23 mouse cellular contexts compared by ENCODE assay signal in the genomic region with DNA sequence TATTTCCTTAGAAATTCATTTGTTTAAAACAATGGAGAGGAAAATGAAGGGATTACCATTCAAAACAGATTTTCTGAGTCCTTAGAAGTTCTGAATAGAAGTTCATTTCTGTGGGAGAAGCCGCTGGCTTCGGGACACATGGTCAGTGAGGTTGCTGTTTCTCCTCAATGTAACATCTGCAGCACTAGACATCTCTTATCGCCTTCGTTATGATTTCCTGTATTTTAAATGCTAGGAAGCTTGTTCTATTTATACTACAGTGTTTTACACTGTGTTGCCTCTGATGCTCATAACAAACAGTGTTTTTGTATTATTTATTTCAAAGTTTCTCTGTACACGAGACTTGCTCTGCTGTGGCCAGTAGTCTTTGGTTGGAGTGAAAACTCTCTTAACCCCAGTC.
DNase-seq lines count a peak whose midpoint lies in the region; ATAC-seq and TF ChIP-seq lines count a peak whose summit lies in the region.
"Had no signal": no experiment of that assay in that cellular context is flagged by ENCODE, and none has a peak within 500 bp of the region (broad histone marks: within the 10 kb centered on the region; RNA-seq: fewer than 3 reads in every experiment).

No protein-coding gene starts in this region.

- H3K27me3 ChIP-seq in kidney, postnatal 0 days (ENCODE audit: insufficient read depth, low read length), result no peaks in the 10 kb centered on the region
- H3K27me3 ChIP-seq in lung, postnatal 0 days (replicated peaks; ENCODE audit: insufficient read depth, low read length), result no peaks in the 10 kb centered on the region
- H3K27me3 ChIP-seq: CH12.LX; forebrain, embryonic 13.5 days; hindbrain, embryonic 15.5 days; Patski had no signal

- no peaks in the 10 kb centered on the region for H3K9me3 ChIP-seq in kidney, postnatal 0 days (replicated peaks; ENCODE audit: low read length)
- H3K9me3 ChIP-seq in lung, postnatal 0 days (ENCODE audit: low read length), result no peaks in the 10 kb centered on the region
- H3K9me3 ChIP-seq: embryonic facial prominence, embryonic 10.5 days; forebrain, embryonic 13.5 days; hindbrain, embryonic 10.5 days; hindbrain, embryonic 15.5 days had no signal

- no peaks in the 10 kb centered on the region for H3K36me3 ChIP-seq in kidney, postnatal 0 days (ENCODE audit: insufficient read depth, low read length)
- no peaks in the 10 kb centered on the region for H3K36me3 ChIP-seq in lung, postnatal 0 days (ENCODE audit: insufficient read depth, low read length)
- H3K36me3 ChIP-seq: embryonic facial prominence, embryonic 10.5 days; hindbrain, embryonic 10.5 days; hindbrain, embryonic 15.5 days had no signal

- 67% methylated on average over 5 of the region's 5 CpGs for WGBS in kidney, postnatal 0 days
- WGBS in lung, postnatal 0 days, result 61% methylated on average over 5 of the region's 5 CpGs

- no peak overlapping the region for H3K27ac ChIP-seq in kidney, postnatal 0 days
- no peak overlapping the region for H3K27ac ChIP-seq in lung, postnatal 0 days (ENCODE audit: low read length)
- H3K27ac ChIP-seq: embryonic facial prominence, embryonic 10.5 days; forebrain, embryonic 13.5 days; hindbrain, embryonic 10.5 days; hindbrain, embryonic 15.5 days had no signal

- TF ChIP-seq CTCF in kidney, postnatal 0 days (IDR thresholded peaks at IDR 0.05; ENCODE audit: low read depth), result no peak
- no peak for TF ChIP-seq CTCF in lung, postnatal 0 days (IDR thresholded peaks at IDR 0.05)

- no peak for ATAC-seq in kidney, postnatal 0 days (replicated peaks; ENCODE audit: low FRiP score, low read depth)
- peak; percentile 19; the same call in 1 of the 2 replicates for ATAC-seq in lung, postnatal 0 days
- ATAC-seq: activated CD4-positive, CD25-positive, alpha-beta regulatory T cell, adult 4 months; forebrain, embryonic 13.5 days; forebrain, postnatal 0 days; Patski had no signal

- DNase-seq in heart, adult 8-10 months (ENCODE audit: low spot score), result peak; percentile 26
- no peak for DNase-seq in heart, adult 18-20 months
- DNase-seq in kidney, postnatal 0 days (ENCODE audit: low spot score), result peak; percentile 55
- DNase-seq in kidney, adult 9 months, result no peak
- no peak for DNase-seq in lung, postnatal 0 days (ENCODE audit: low spot score)
- DNase-seq in lung, postnatal 36 days, result no peak
- no peak for DNase-seq in right cerebral cortex, adult 2 months (ENCODE audit: low spot score in 2 of 2)
- DNase-seq: adrenal gland, adult 2 months; adrenal gland, postnatal 25 days; cerebellum, adult 18-20 months; cerebellum, adult 9-11 months; cerebellum, postnatal 36 days; forebrain, postnatal 0 days; gastrocnemius, postnatal 14 days; heart, postnatal 10 days had no signal

- no peak overlapping the region for H3K4me2 ChIP-seq in kidney, postnatal 0 days (ENCODE audit: low read length)
- no peak overlapping the region for H3K4me2 ChIP-seq in lung, postnatal 0 days (replicated peaks; ENCODE audit: low read depth, low read length)
- H3K4me2 ChIP-seq: forebrain, embryonic 13.5 days; heart, embryonic 11.5 days; hindbrain, embryonic 15.5 days had no signal

- 0 out of 2 replicates have a peak, but pooled peaks have one; percentile 47 for TF ChIP-seq EP300 in lung, postnatal 0 days (IDR thresholded peaks at IDR 0.05)

- H3K9ac ChIP-seq in kidney, postnatal 0 days (ENCODE audit: low read depth, low read length), result no peak overlapping the region
- H3K9ac ChIP-seq in lung, postnatal 0 days (replicated peaks; ENCODE audit: low read depth), result no peak overlapping the region
- H3K9ac ChIP-seq: forebrain, embryonic 13.5 days; forebrain, postnatal 0 days; hindbrain, embryonic 15.5 days had no signal

- no peak overlapping the region for H3K4me3 ChIP-seq in kidney, postnatal 0 days (replicated peaks; ENCODE audit: low read depth, low read length)
- H3K4me3 ChIP-seq in lung, postnatal 0 days (ENCODE audit: low read depth, low read length), result no peak overlapping the region
- H3K4me3 ChIP-seq: embryonic facial prominence, embryonic 10.5 days; forebrain, embryonic 13.5 days; hindbrain, embryonic 10.5 days; hindbrain, embryonic 15.5 days had no signal

- peaks cover 18% of the 10 kb centered on the region; the same call in 1 of the 2 replicates for H3K4me1 ChIP-seq in kidney, postnatal 0 days (replicated peaks; ENCODE audit: insufficient read depth, low read length)
- peaks cover 4% of the 10 kb centered on the region for H3K4me1 ChIP-seq in lung, postnatal 0 days (ENCODE audit: insufficient read depth, low read depth, low read length)

Comparison
In these comparisons a context has a peak if more than half of its experiments do, and no peak if none do; other contexts are left out.
1. DNase-seq: peak in heart, adult 8-10 months (single experiment) and kidney, postnatal 0 days (single experiment); none in heart, adult 18-20 months (0 of 2), kidney, adult 9 months (single experiment), lung, postnatal 0 days (single experiment), lung, postnatal 36 days (single experiment) and right cerebral cortex, adult 2 months (0 of 2).